Comparison of ENCODE assay signal across 13 mouse cellular contexts in genomic region chr7:74464638-74465037, GRCm38 (mm10).
DNase-seq lines count a peak whose midpoint lies in the region; ATAC-seq and TF ChIP-seq lines count a peak whose summit lies in the region.
"Had no signal": no experiment of that assay in that cellular context is flagged by ENCODE, and none has a peak within 500 bp of the region (broad histone marks: within the 10 kb centered on the region; RNA-seq: fewer than 3 reads in every experiment).

No protein-coding gene starts in this region.

- 0 out of 2 replicates have a peak overlapping the region, but pooled peaks have one; percentile 10 for H3K9ac ChIP-seq in kidney, postnatal 0 days (ENCODE audit: low read depth, low read length)
- H3K9ac ChIP-seq in kidney, embryonic 14.5 days (ENCODE audit: low read depth, low read length) = no peak overlapping the region
- H3K9ac ChIP-seq in heart, adult 2 months (ENCODE audit: low read depth, low read length) = no peak overlapping the region
- H3K9ac ChIP-seq in forebrain, embryonic 15.5 days (replicated peaks) = no peak overlapping the region
- H3K9ac ChIP-seq: limb, embryonic 13.5 days had no signal

- DNase-seq in kidney, postnatal 0 days (ENCODE audit: low spot score) = no peak
- peak; percentile 24 for DNase-seq in adrenal gland, postnatal 14 days
- DNase-seq in heart, adult 2 months = peak; percentile 37 to 61
- no peak for DNase-seq in layer of hippocampus, adult 11-12 months (ENCODE audit: low spot score)
- no peak for DNase-seq in natural killer cell, adult 2 months (ENCODE audit: low spot score in 2 of 2)
- DNase-seq: gastrocnemius, postnatal 25 days; layer of hippocampus, adult 9-11 months; lung, postnatal 36 days had no signal

- peaks cover 23% of the 10 kb centered on the region for H3K4me1 ChIP-seq in kidney, postnatal 0 days (replicated peaks; ENCODE audit: insufficient read depth, low read length)
- H3K4me1 ChIP-seq in kidney, embryonic 14.5 days (ENCODE audit: control insufficient read depth, insufficient read depth, low read length) = peaks cover 12% of the 10 kb centered on the region
- H3K4me1 ChIP-seq in heart, adult 2 months (ENCODE audit: control insufficient read depth, insufficient read depth, low read length) = peaks cover 6% of the 10 kb centered on the region
- no peaks in the 10 kb centered on the region for H3K4me1 ChIP-seq in forebrain, embryonic 15.5 days

- no peak for ATAC-seq in kidney, postnatal 0 days (replicated peaks; ENCODE audit: low FRiP score, low read depth)
- ATAC-seq in kidney, embryonic 14.5 days (ENCODE audit: low FRiP score, low TSS enrichment) = no peak
- no peak for ATAC-seq in forebrain, embryonic 15.5 days (replicated peaks)
- ATAC-seq: activated CD4-positive, CD25-positive, alpha-beta regulatory T cell, adult 4 months had no signal

- intact Hi-C loops in heart, adult 2 months (cut with DNase I) = loop anchor here (5.0 kb wide), 1 partner anchor 48 kb away; no protein-coding TSS in a partner anchor

- no peak for TF ChIP-seq EP300 in heart, adult 2 months (IDR thresholded peaks at IDR 0.05; ENCODE audit: insufficient read depth, low read depth, low read length)

- TF ChIP-seq POLR2A in heart, adult 2 months (IDR thresholded peaks at IDR 0.05; ENCODE audit: insufficient read depth, low read depth, low read length) = no peak
- TF ChIP-seq POLR2A in myocyte (IDR thresholded peaks at IDR 0.05; ENCODE audit: insufficient read length, low read depth) = no peak

- H3K36me3 ChIP-seq in kidney, postnatal 0 days (ENCODE audit: insufficient read depth, low read length) = no peaks in the 10 kb centered on the region
- H3K36me3 ChIP-seq in kidney, embryonic 14.5 days (ENCODE audit: control insufficient read depth, insufficient read depth, low read length) = no peaks in the 10 kb centered on the region
- H3K36me3 ChIP-seq in heart, adult 2 months (ENCODE audit: control insufficient read depth, insufficient read depth, low read length) = peaks cover 6% of the 10 kb centered on the region
- H3K36me3 ChIP-seq in myocyte (ENCODE audit: control insufficient read depth, insufficient read depth) = no peaks in the 10 kb centered on the region
- H3K36me3 ChIP-seq in forebrain, embryonic 15.5 days = no peaks in the 10 kb centered on the region
- H3K36me3 ChIP-seq: limb, embryonic 13.5 days had no signal

- H3K79me2 ChIP-seq in heart, adult 2 months (replicated peaks; ENCODE audit: control insufficient read depth, insufficient read depth, low read length) = no peaks in the 10 kb centered on the region
- peaks cover 16% of the 10 kb centered on the region for H3K79me2 ChIP-seq in myocyte (ENCODE audit: control insufficient read depth, insufficient read depth)

- no peak overlapping the region for H3K4me3 ChIP-seq in kidney, postnatal 0 days (replicated peaks; ENCODE audit: low read depth, low read length)
- H3K4me3 ChIP-seq in kidney, embryonic 14.5 days (ENCODE audit: low read length) = no peak overlapping the region
- no peak overlapping the region for H3K4me3 ChIP-seq in heart, adult 2 months
- H3K4me3 ChIP-seq in myocyte = no peak overlapping the region
- no peak overlapping the region for H3K4me3 ChIP-seq in forebrain, embryonic 15.5 days
- H3K4me3 ChIP-seq: limb, embryonic 13.5 days had no signal

- H3K27ac ChIP-seq in kidney, postnatal 0 days = no peak overlapping the region
- no peak overlapping the region for H3K27ac ChIP-seq in kidney, embryonic 14.5 days (ENCODE audit: low read depth, low read length)
- H3K27ac ChIP-seq in heart, adult 2 months = peak overlapping the region; percentile 78
- H3K27ac ChIP-seq in forebrain, embryonic 15.5 days (replicated peaks) = no peak overlapping the region
- H3K27ac ChIP-seq: limb, embryonic 13.5 days had no signal

- no peaks in the 10 kb centered on the region for H3K9me3 ChIP-seq in kidney, postnatal 0 days (replicated peaks; ENCODE audit: low read length)
- no peaks in the 10 kb centered on the region for H3K9me3 ChIP-seq in kidney, embryonic 14.5 days (ENCODE audit: control insufficient read depth, low read length)
- no peaks in the 10 kb centered on the region for H3K9me3 ChIP-seq in forebrain, embryonic 15.5 days
- H3K9me3 ChIP-seq: limb, embryonic 13.5 days had no signal

- TF ChIP-seq CTCF in kidney, postnatal 0 days (IDR thresholded peaks at IDR 0.05; ENCODE audit: low read depth) = no peak
- no peak for TF ChIP-seq CTCF in heart, adult 2 months (IDR thresholded peaks at IDR 0.05)

- 74% methylated on average over 7 of the region's 7 CpGs for WGBS in kidney, postnatal 0 days
- 75% methylated on average over 7 of the region's 7 CpGs for WGBS in kidney, embryonic 14.5 days
- 52% methylated on average over 7 of the region's 7 CpGs for WGBS in heart, adult 2 months
- WGBS in forebrain, embryonic 15.5 days = 91% methylated on average over 7 of the region's 7 CpGs

- no peak overlapping the region for H3K4me2 ChIP-seq in kidney, postnatal 0 days (ENCODE audit: low read length)
- H3K4me2 ChIP-seq in kidney, embryonic 14.5 days (replicated peaks; ENCODE audit: low read depth, low read length) = no peak overlapping the region
- H3K4me2 ChIP-seq in myocyte (ENCODE audit: low read depth) = peak overlapping the region; percentile 80
- H3K4me2 ChIP-seq in forebrain, embryonic 15.5 days (replicated peaks) = no peak overlapping the region
- H3K4me2 ChIP-seq: limb, embryonic 13.5 days had no signal

- no peaks in the 10 kb centered on the region for H3K27me3 ChIP-seq in kidney, postnatal 0 days (ENCODE audit: insufficient read depth, low read length)
- H3K27me3 ChIP-seq in kidney, embryonic 14.5 days (ENCODE audit: control insufficient read depth, insufficient read depth, low read length) = no peaks in the 10 kb centered on the region
- no peaks in the 10 kb centered on the region for H3K27me3 ChIP-seq in heart, adult 2 months (ENCODE audit: control insufficient read depth, insufficient read depth, low read length)
- H3K27me3 ChIP-seq in myocyte (ENCODE audit: control insufficient read depth, insufficient read depth, insufficient read length) = no peaks in the 10 kb centered on the region
- H3K27me3 ChIP-seq in forebrain, embryonic 15.5 days = no peaks in the 10 kb centered on the region
- H3K27me3 ChIP-seq: limb, embryonic 13.5 days had no signal

- H3ac ChIP-seq in myocyte (ENCODE audit: control insufficient read depth, insufficient read length) = no peak overlapping the region

TF ChIP-seq in myocyte, 11 proteins besides CTCF, POLR2A, EP300 and RAD21:
- TF ChIP-seq TCF3 (IDR thresholded peaks at IDR 0.05; ENCODE audit: insufficient read length, low read depth) (no peak), POLR2AphosphoS2 (IDR thresholded peaks at IDR 0.05; ENCODE audit: insufficient read length, low read depth) (no peak), TCF12 (IDR thresholded peaks at IDR 0.05; ENCODE audit: insufficient read depth, poor library complexity, severe bottlenecking) (no peak), SRF (IDR thresholded peaks at IDR 0.05; ENCODE audit: control insufficient read depth, insufficient read length, low read depth) (peak; percentile 78), MAX (IDR thresholded peaks at IDR 0.05; ENCODE audit: low read depth) (no peak), MYOG (IDR thresholded peaks at IDR 0.05; ENCODE audit: control insufficient read depth in 1 of 3, insufficient read depth in 1 of 3, insufficient read length in 2 of 3, low read depth in 2 of 3) (peak in 1 of 3 experiments; percentile 15), MYOD1 (IDR thresholded peaks at IDR 0.05; ENCODE audit: control insufficient read depth in 1 of 3, insufficient read length in 2 of 3, low read depth in 2 of 3) (peak in 1 of 3 experiments; percentile 33)

Comparison
In these comparisons a context has a peak if more than half of its experiments do, and no peak if none do; other contexts are left out.
1. DNase-seq: peak in adrenal gland, postnatal 14 days (single experiment) and heart, adult 2 months (2 of 2); none in kidney, postnatal 0 days (single experiment), layer of hippocampus, adult 11-12 months (single experiment) and natural killer cell, adult 2 months (0 of 2).